8 mouse cellular contexts compared by ENCODE assay signal in genomic region chr4:116684665-116685064, GRCm38 (mm10). TPM values are rescaled to one million over a fixed set of nuclear protein-coding genes. Genes with fewer than 3 reads are reported as not detected.
DNase-seq lines count a peak whose midpoint lies in the region; ATAC-seq and TF ChIP-seq lines count a peak whose summit lies in the region.

No protein-coding gene starts in this region.

- no peak for DNase-seq in left cerebral cortex, adult 2 months (ENCODE audit: extremely low spot score in 1 of 2, low spot score in 2 of 2)
- no peak for DNase-seq in left cerebral cortex, postnatal 14 days (ENCODE audit: low spot score in 2 of 2)
- DNase-seq in induced T-regulatory cell, adult 2 months (ENCODE audit: low read depth): peak; percentile 31
- no peak for DNase-seq in adrenal gland, postnatal 25 days
- no peak for DNase-seq in cerebellum, postnatal 36 days
- DNase-seq in right cerebral cortex, postnatal 4 days: no peak

- peaks cover 12% of the 10 kb centered on the region for H3K36me3 ChIP-seq in embryonic facial prominence, embryonic 12.5 days
- peaks cover 16% of the 10 kb centered on the region for H3K36me3 ChIP-seq in neural tube, embryonic 12.5 days

- H3K4me1 ChIP-seq in embryonic facial prominence, embryonic 12.5 days: peaks cover 13% of the 10 kb centered on the region
- peaks cover 10% of the 10 kb centered on the region; the same call in 1 of the 2 replicates for H3K4me1 ChIP-seq in neural tube, embryonic 12.5 days

- intact Hi-C loops in left cerebral cortex, adult 2 months (cut with DNase I): loop anchor here (2.0 kb wide), 1 partner anchor 34 kb away; the partner anchor contains the start of gene Akr1a1
- intact Hi-C loops in left cerebral cortex, postnatal 14 days (cut with DNase I): loop anchor here (5.0 kb wide), 1 partner anchor 37 kb away; no protein-coding TSS in a partner anchor

- WGBS in embryonic facial prominence, embryonic 12.5 days: 62% methylated on average over 2 of the region's 2 CpGs
- 83% methylated on average over 2 of the region's 2 CpGs for WGBS in neural tube, embryonic 12.5 days

- peak overlapping the region; percentile 93 for H3K27ac ChIP-seq in left cerebral cortex, adult 2 months
- peak overlapping the region; percentile 95 for H3K27ac ChIP-seq in embryonic facial prominence, embryonic 12.5 days
- H3K27ac ChIP-seq in neural tube, embryonic 12.5 days: no peak overlapping the region

- no peaks in the 10 kb centered on the region for H3K9me3 ChIP-seq in embryonic facial prominence, embryonic 12.5 days
- no peaks in the 10 kb centered on the region for H3K9me3 ChIP-seq in neural tube, embryonic 12.5 days

- H3K4me2 ChIP-seq in embryonic facial prominence, embryonic 12.5 days (replicated peaks): peak overlapping the region; percentile 78
- H3K4me2 ChIP-seq in neural tube, embryonic 12.5 days (replicated peaks): peak overlapping the region; percentile 78

- peak overlapping the region; percentile 72; the same call in 1 of the 2 replicates for H3K9ac ChIP-seq in embryonic facial prominence, embryonic 12.5 days
- no peak overlapping the region for H3K9ac ChIP-seq in neural tube, embryonic 12.5 days

- TF ChIP-seq CTCF in left cerebral cortex, adult 2 months (IDR thresholded peaks at IDR 0.05): no peak

- H3K4me3 ChIP-seq in left cerebral cortex, adult 2 months: no peak overlapping the region
- H3K4me3 ChIP-seq in embryonic facial prominence, embryonic 12.5 days: peak overlapping the region; percentile 70; the same call in 1 of the 2 replicates
- peak overlapping the region; percentile 54; the same call in 1 of the 2 replicates for H3K4me3 ChIP-seq in neural tube, embryonic 12.5 days

- ATAC-seq in embryonic facial prominence, embryonic 12.5 days (ENCODE audit: insufficient number of reproducible peaks, insufficient read depth, low FRiP score, low TSS enrichment): no peak
- ATAC-seq in neural tube, embryonic 12.5 days (ENCODE audit: low FRiP score, low read depth): no peak

- H3K27me3 ChIP-seq in embryonic facial prominence, embryonic 12.5 days: no peaks in the 10 kb centered on the region
- no peaks in the 10 kb centered on the region for H3K27me3 ChIP-seq in neural tube, embryonic 12.5 days (replicated peaks)

RNA-seq across cellular contexts. Expression of gene Prdx1, which starts 0.7 kb away (rescaled TPM):
- 100 to 1,000 TPM; 136 to 139 TPM for total RNA-seq in left cerebral cortex, adult 2 months (2021)
- total RNA-seq in left cerebral cortex, postnatal 14 days (2021): 100 to 1,000 TPM; 163 to 170 TPM
- 1,087 and 1,115 TPM in 2 replicates for polyA plus RNA-seq in embryonic facial prominence, embryonic 12.5 days (2016; fragmentation: Nextera tagmentation; extraction: Ambion mirVana)
- polyA plus RNA-seq in neural tube, embryonic 12.5 days (2016; fragmentation: Nextera tagmentation; extraction: Ambion mirVana): 660 and 722 TPM in 2 replicates
- 777 and 778 TPM in 2 replicates for total RNA-seq in adrenal gland, postnatal 25 days (2021)

RNA-seq across cellular contexts. Expression of gene Mmachc, which starts 23.5 kb away (rescaled TPM):
- total RNA-seq in left cerebral cortex, adult 2 months (2021): 10 to 100 TPM; 15.2 to 15.4 TPM
- 10 to 100 TPM; 14.6 to 17.0 TPM for total RNA-seq in left cerebral cortex, postnatal 14 days (2021)
- 26.4 and 28.5 TPM in 2 replicates for polyA plus RNA-seq in embryonic facial prominence, embryonic 12.5 days (2016; fragmentation: Nextera tagmentation; extraction: Ambion mirVana)
- polyA plus RNA-seq in neural tube, embryonic 12.5 days (2016; fragmentation: Nextera tagmentation; extraction: Ambion mirVana): 28.0 and 30.9 TPM in 2 replicates
- 29.4 and 32.0 TPM in 2 replicates for total RNA-seq in adrenal gland, postnatal 25 days (2021)

RNA-seq across cellular contexts. Expression of gene Ccdc163, which starts 23.6 kb away (rescaled TPM):
- total RNA-seq in left cerebral cortex, adult 2 months (2021): 1 to 10 TPM; 4.2 to 7.6 TPM
- 1 to 10 TPM; 3.3 to 5.2 TPM for total RNA-seq in left cerebral cortex, postnatal 14 days (2021)
- 25.2 and 26.3 TPM in 2 replicates for polyA plus RNA-seq in embryonic facial prominence, embryonic 12.5 days (2016; fragmentation: Nextera tagmentation; extraction: Ambion mirVana)
- polyA plus RNA-seq in neural tube, embryonic 12.5 days (2016; fragmentation: Nextera tagmentation; extraction: Ambion mirVana): 22.0 and 23.5 TPM in 2 replicates
- 21.1 and 31.9 TPM in 2 replicates for total RNA-seq in adrenal gland, postnatal 25 days (2021)

RNA-seq across cellular contexts. Expression of gene Akr1a1, which starts 33.2 kb away (rescaled TPM):
- 100 to 1,000 TPM; 376 to 408 TPM for total RNA-seq in left cerebral cortex, adult 2 months (2021)
- 100 to 1,000 TPM; 501 TPM for total RNA-seq in left cerebral cortex, postnatal 14 days (2021)
- polyA plus RNA-seq in embryonic facial prominence, embryonic 12.5 days (2016; fragmentation: Nextera tagmentation; extraction: Ambion mirVana): 689 and 706 TPM in 2 replicates
- polyA plus RNA-seq in neural tube, embryonic 12.5 days (2016; fragmentation: Nextera tagmentation; extraction: Ambion mirVana): 583 and 599 TPM in 2 replicates
- 817 and 927 TPM in 2 replicates for total RNA-seq in adrenal gland, postnatal 25 days (2021)

RNA-seq across cellular contexts. Expression of gene Tesk2, which starts 36.1 kb away (rescaled TPM):
- 1 to 10 TPM; 3.8 to 4.6 TPM for total RNA-seq in left cerebral cortex, adult 2 months (2021)
- 1 to 10 TPM; 4.1 to 4.8 TPM for total RNA-seq in left cerebral cortex, postnatal 14 days (2021)
- polyA plus RNA-seq in embryonic facial prominence, embryonic 12.5 days (2016; fragmentation: Nextera tagmentation; extraction: Ambion mirVana): 11.8 TPM in 2 replicates
- 6.4 and 6.5 TPM in 2 replicates for polyA plus RNA-seq in neural tube, embryonic 12.5 days (2016; fragmentation: Nextera tagmentation; extraction: Ambion mirVana)
- 4.8 and 9.0 TPM in 2 replicates for total RNA-seq in adrenal gland, postnatal 25 days (2021)
